Mouse (Mus musculus): ENCODE measurements at regions not wholly inside any gene's neighbourhood (a gene's known extent, or its start where the extent isn't known, plus 50 kb on each side); places are given as distances from the start of the nearest gene placed in this dataset.
"Not testable (repeated sequence)": the region's sequence is repeated elsewhere in the genome, so short reads cannot be mapped to it uniquely, and the experiment has no call there.

DNA sequence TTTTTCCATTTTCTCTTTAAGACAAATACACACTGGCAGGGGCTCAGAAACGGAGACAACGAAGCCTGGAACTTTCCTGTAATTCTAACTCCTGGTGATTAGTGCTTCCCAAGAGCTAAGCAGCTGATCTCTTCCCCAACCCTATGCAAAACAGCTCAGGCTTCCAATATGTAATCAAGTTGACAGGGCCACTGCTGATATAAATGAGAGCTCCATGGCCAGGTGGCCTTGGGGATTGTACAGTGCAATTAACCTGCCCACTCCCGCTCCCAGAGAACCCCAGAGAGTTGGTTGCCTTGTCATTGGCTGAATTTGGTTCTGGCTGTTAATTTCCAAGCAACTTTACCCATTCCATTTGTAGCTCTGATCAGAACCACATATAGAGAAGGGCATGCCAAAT, 67.8 kb downstream of the 4933415F23Rik start:
- Histone ChIP-seq H3K36me3 (no peaks in the 10 kb centered on the region), H3K4me2 (replicated peaks) (no peak overlapping the region), H3K27me3 (replicated peaks) (no peaks in the 10 kb centered on the region), H3K4me1 (no peaks in the 10 kb centered on the region), H3K9ac (no peak overlapping the region), H3K9me3 (no peaks in the 10 kb centered on the region), H3K27ac (no peak overlapping the region), H3K4me3 (no peak overlapping the region)
- WGBS: 77% methylated on average over 3 of the region's 3 CpGs
- ATAC-seq (ENCODE audit: low FRiP score, low read depth): no peak

- H3K4me1 ChIP-seq: no peaks in the 10 kb centered on the region
- ATAC-seq (ENCODE audit: low FRiP score, low read depth): no peak
- H3K27me3 ChIP-seq (replicated peaks): no peaks in the 10 kb centered on the region
- H3K9ac ChIP-seq: no peak overlapping the region
- no peaks in the 10 kb centered on the region for H3K36me3 ChIP-seq
- no peak overlapping the region for H3K4me3 ChIP-seq
- 92% methylated on average over 3 of the region's 3 CpGs for WGBS
- no peak overlapping the region for H3K4me2 ChIP-seq (replicated peaks)
- H3K9me3 ChIP-seq: no peaks in the 10 kb centered on the region
- H3K27ac ChIP-seq: no peak overlapping the region
Measured at GRCm38 (mm10) chr1:23023536-23023935, 78.5 kb downstream of the 4933415F23Rik start.

DNA sequence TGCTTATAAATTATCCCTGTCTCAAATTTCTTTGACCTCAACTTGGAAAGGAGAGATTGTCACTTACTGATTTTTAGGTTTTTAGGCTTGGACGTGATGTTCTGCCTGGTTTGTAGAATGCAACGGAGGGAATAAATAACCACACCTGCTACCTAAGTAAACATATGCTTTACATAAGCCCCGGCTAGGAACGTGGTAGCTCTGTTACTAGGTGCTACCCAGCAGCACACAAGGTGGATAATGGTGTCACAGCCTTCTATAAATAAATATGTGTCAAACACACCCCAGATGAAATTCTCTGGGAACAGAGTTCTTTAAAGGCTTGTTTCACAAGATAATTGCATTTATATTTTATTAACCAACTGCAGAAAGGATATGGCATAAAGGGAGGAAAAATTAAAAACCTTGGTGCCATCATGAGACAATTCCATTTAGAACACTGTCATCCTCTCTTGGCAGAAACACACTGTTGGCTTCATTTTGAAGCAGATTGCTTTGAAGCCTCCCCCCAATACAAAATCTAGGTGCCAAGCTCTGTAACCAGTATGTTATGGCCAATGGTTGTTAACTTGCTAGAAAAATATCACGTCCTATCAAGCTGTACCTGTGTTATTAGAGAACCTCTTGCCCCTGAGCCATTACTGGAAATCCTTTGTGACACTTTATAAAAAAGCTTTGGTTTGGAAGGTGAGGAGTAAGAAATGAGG, 94.1 kb downstream of the 4933415F23Rik start:
- no peak overlapping the region for H3K9ac ChIP-seq
- H3K36me3 ChIP-seq: no peaks in the 10 kb centered on the region
- H3K4me2 ChIP-seq (replicated peaks): no peak overlapping the region
- 83% methylated on average over 5 of the region's 5 CpGs for WGBS
- H3K9me3 ChIP-seq: no peaks in the 10 kb centered on the region
- no peaks in the 10 kb centered on the region for H3K4me1 ChIP-seq
- no peak for ATAC-seq (ENCODE audit: low FRiP score, low read depth)
- no peak overlapping the region for H3K4me3 ChIP-seq
- H3K27me3 ChIP-seq (replicated peaks): no peaks in the 10 kb centered on the region
- no peak overlapping the region for H3K27ac ChIP-seq

GRCm38 (mm10) chr1:23004882-23005281, 97.2 kb downstream of the 4933415F23Rik start:
- no peak overlapping the region for H3K4me3 ChIP-seq
- no peak overlapping the region for H3K9ac ChIP-seq
- H3K4me2 ChIP-seq (replicated peaks): no peak overlapping the region
- H3K9me3 ChIP-seq: no peaks in the 10 kb centered on the region
- no peaks in the 10 kb centered on the region for H3K36me3 ChIP-seq
- ATAC-seq (ENCODE audit: low FRiP score, low read depth): no peak
- no peaks in the 10 kb centered on the region for H3K4me1 ChIP-seq
- H3K27me3 ChIP-seq (replicated peaks): no peaks in the 10 kb centered on the region
- H3K27ac ChIP-seq: no peak overlapping the region
- WGBS: 90% methylated on average over 5 of the region's 5 CpGs

GRCm38 (mm10) chr1:22996665-22997064, 105.4 kb downstream of the 4933415F23Rik start:
- Histone ChIP-seq H3K4me3 (no peak overlapping the region), H3K4me2 (replicated peaks) (no peak overlapping the region), H3K9ac (no peak overlapping the region), H3K27ac (no peak overlapping the region), H3K27me3 (replicated peaks) (no peaks in the 10 kb centered on the region), H3K4me1 (no peaks in the 10 kb centered on the region), H3K36me3 (no peaks in the 10 kb centered on the region), H3K9me3 (no peaks in the 10 kb centered on the region)
- no peak for ATAC-seq (ENCODE audit: low FRiP score, low read depth)
- 75% methylated on average over 2 of the region's 2 CpGs for WGBS

GRCm38 (mm10) chr1:22989521-22990221, 112.4 kb downstream of the 4933415F23Rik start:
- WGBS: 73% methylated on average over 7 of the region's 7 CpGs
- no peak overlapping the region for H3K27ac ChIP-seq
- H3K9me3 ChIP-seq: no peaks in the 10 kb centered on the region

DNA sequence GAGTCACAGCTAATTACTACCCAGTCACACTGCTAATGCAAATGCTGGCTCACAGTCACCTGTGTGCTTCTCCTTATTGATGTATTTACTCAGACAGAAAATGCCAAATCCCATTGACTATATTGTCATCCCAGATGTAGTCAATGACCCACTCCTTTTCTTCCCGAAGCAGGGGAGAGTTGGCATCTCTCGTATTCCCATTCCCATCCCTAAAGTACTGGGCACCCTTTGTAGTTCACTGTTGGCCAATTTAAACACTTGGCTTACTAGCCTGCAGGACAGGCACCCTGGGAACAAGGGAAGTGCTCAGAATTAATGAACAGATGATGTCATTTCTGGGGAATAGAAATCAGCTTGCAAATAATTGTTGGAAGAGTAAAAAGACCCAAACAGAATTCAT, 114.5 kb downstream of the 4933415F23Rik start:
- H3K27ac ChIP-seq: no peak overlapping the region
- WGBS: 75% methylated on average over 2 of the region's 2 CpGs
- no peaks in the 10 kb centered on the region for H3K4me1 ChIP-seq
- no peaks in the 10 kb centered on the region for H3K9me3 ChIP-seq
- H3K4me2 ChIP-seq (replicated peaks): no peak overlapping the region
- H3K36me3 ChIP-seq: no peaks in the 10 kb centered on the region
- H3K9ac ChIP-seq: no peak overlapping the region
- no peaks in the 10 kb centered on the region for H3K27me3 ChIP-seq (replicated peaks)
- no peak overlapping the region for H3K4me3 ChIP-seq
- ATAC-seq (ENCODE audit: low FRiP score, low read depth): no peak

More at GRCm38 (mm10) chr1:22989521-22990221, 112.4 kb downstream of the 4933415F23Rik start:
- Histone ChIP-seq H3K4me2 (replicated peaks) (no peak overlapping the region), H3K36me3 (no peaks in the 10 kb centered on the region), H3K27me3 (replicated peaks) (no peaks in the 10 kb centered on the region), H3K4me1 (no peaks in the 10 kb centered on the region), H3K9ac (no peak overlapping the region), H3K4me3 (no peak overlapping the region)
- 0 out of 2 replicates have a peak, but pooled peaks have one; percentile 33 for ATAC-seq (ENCODE audit: low FRiP score, low read depth)

GRCm38 (mm10) chr1:22984276-22984675, 117.8 kb downstream of the 4933415F23Rik start:
- not testable (repeated sequence) for H3K9me3 ChIP-seq; H3K4me3 ChIP-seq; ATAC-seq (ENCODE audit: low FRiP score, low read depth); H3K4me1 ChIP-seq; H3K36me3 ChIP-seq; H3K9ac ChIP-seq; H3K27ac ChIP-seq; H3K4me2 ChIP-seq (replicated peaks); H3K27me3 ChIP-seq (replicated peaks)

DNA sequence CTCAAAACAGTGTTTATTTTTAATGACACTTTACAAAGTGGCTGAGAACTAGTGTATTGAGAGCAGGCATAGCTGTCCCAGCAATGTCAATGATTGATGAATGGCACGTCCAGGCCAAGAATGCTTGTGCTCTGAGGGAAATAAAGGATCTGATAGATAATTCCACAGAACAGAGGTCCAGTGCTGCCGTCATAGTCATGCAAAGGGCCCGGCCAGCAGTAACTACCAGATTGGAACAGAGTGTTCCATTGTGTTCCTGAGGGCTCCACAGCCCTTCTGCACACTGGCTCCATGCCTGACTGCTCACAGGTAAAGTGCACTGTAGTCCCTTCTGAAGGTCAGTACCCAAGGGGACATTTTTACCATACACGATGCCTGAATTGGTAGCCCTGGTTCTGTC, 127.1 kb downstream of the 4933415F23Rik start:
- ATAC-seq (ENCODE audit: low FRiP score, low read depth): no peak

DNA sequence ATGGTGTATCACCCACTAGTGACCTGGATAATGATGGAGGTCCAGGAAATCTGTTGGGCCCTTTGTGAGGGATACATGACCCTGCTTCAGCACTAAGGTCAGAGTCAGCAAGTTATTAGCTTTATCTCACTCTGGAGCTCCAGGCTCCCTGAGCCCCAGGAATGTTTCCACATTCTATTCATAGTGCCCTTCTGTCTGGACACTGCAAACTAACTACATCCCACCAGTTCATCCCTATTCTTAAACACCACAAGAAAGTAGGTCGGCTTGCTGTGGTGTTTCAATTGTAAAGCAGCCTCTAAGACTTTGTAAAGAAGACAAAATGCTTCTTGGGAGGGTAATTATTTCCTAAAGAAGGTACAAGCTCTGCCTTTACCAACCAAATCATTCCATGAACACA, 138.2 kb upstream of the Rims1 start:
- ATAC-seq (ENCODE audit: low FRiP score, low read depth): no peak

More for the DNA sequence above, 127.1 kb downstream of the 4933415F23Rik start:
- Histone ChIP-seq H3K4me1 (no peaks in the 10 kb centered on the region), H3K36me3 (no peaks in the 10 kb centered on the region), H3K27ac (no peak overlapping the region), H3K9me3 (no peaks in the 10 kb centered on the region), H3K4me2 (replicated peaks) (no peak overlapping the region), H3K4me3 (no peak overlapping the region), H3K9ac (no peak overlapping the region), H3K27me3 (replicated peaks) (no peaks in the 10 kb centered on the region)
- WGBS: 68% methylated on average over 4 of the region's 4 CpGs

DNA sequence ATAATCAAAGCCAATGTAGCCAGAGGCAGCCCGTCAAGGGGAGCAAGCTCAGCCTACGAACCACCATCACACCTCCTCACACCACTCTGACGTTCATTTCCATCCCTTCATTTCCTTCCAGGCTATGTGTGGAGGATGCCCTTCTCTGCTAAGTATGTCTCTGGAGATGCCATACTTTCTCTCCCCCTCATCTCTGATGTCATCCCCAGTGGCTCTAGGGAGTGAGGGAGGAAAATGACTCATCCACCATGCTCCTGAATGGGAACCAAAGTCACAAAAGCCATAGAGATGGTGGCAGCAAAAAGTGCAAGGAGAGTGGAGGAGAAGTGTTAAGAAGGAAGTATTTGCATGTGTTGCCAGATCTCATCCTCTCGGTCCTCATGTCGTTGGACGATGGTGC, 134.0 kb upstream of the Rims1 start:
- no peak overlapping the region for H3K27ac ChIP-seq
- H3K4me2 ChIP-seq (replicated peaks): no peak overlapping the region
- 92% methylated on average over 6 of the region's 6 CpGs for WGBS
- ATAC-seq (ENCODE audit: low FRiP score, low read depth): no peak
- H3K4me1 ChIP-seq: no peaks in the 10 kb centered on the region
- no peaks in the 10 kb centered on the region for H3K36me3 ChIP-seq
- H3K4me3 ChIP-seq: no peak overlapping the region
- H3K27me3 ChIP-seq (replicated peaks): no peaks in the 10 kb centered on the region
- no peaks in the 10 kb centered on the region for H3K9me3 ChIP-seq
- no peak overlapping the region for H3K9ac ChIP-seq

More for the DNA sequence above, 138.2 kb upstream of the Rims1 start:
- Histone ChIP-seq H3K27ac (no peak overlapping the region), H3K4me1 (no peaks in the 10 kb centered on the region), H3K27me3 (replicated peaks) (no peaks in the 10 kb centered on the region), H3K4me3 (no peak overlapping the region), H3K9me3 (no peaks in the 10 kb centered on the region), H3K4me2 (replicated peaks) (no peak overlapping the region), H3K36me3 (no peaks in the 10 kb centered on the region), H3K9ac (no peak overlapping the region)
- whole genome bisulfite sequencing: 64% methylated on average over 1 of the region's 1 CpGs

DNA sequence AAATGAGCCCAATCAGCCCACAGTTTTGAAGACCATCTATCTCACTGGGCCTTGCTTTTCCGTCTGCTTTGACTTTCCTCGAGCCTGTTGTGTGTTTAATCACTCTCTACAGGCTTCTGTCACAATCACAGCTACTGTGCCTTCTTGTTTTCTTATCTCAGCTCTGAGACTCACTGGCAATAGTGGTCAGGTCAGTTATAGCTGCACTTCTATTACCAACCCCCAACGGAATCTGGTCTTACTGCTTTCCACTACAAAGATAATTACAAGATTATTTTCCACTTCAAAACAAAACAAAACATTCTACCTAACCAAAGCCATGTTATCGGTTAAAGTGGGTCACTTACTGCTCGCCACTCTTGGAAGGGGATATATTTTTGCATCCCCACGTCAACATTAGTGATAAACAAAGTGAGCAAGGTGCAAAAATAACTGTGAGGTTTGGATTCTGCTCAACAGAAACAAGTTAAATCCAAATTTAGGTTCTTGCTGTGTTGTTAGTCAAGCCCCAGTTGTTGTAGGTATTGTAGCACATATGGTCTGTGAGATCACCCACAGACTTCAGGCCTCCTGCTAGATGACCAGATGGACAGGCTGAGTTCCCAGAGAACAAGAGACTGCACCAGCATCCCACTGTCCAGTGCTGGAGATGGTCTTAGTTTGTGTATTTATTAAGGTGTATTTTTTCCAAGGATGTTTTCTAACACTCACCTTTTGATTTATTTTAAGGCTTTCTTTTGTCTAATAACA, 125.5 kb upstream of the Rims1 start:
- H3K27me3 ChIP-seq (replicated peaks): no peaks in the 10 kb centered on the region
- no peak for ATAC-seq (ENCODE audit: low FRiP score, low read depth)
- no peak overlapping the region for H3K9ac ChIP-seq
- no peaks in the 10 kb centered on the region for H3K36me3 ChIP-seq
- no peak overlapping the region for H3K4me2 ChIP-seq (replicated peaks)
- H3K27ac ChIP-seq: no peak overlapping the region
- H3K4me1 ChIP-seq: no peaks in the 10 kb centered on the region
- 78% methylated on average over 6 of the region's 6 CpGs for WGBS
- no peaks in the 10 kb centered on the region for H3K9me3 ChIP-seq
- H3K4me3 ChIP-seq: no peak overlapping the region
